Mouse (Mus musculus) forebrain, embryonic 13.5 days (tissue): ENCODE data around the gene BC025920. TPM values are rescaled to one million over a fixed set of nuclear protein-coding genes. Genes with fewer than 3 reads are reported as not detected.
"Not testable (repeated sequence)": the region's sequence is repeated elsewhere in the genome, so short reads cannot be mapped to it uniquely, and the experiment has no call there.

Experiments
- ATAC-seq: fragments of 200-750 bp; cut with Nextera tagmentation; 2 replicates; pipeline ENCODE4 v1.8.0; 2017
- H3K27ac ChIP-seq: fragments of 300-500 bp; sonication (generic); 2 replicates; pipeline ENCODE4 v1.5.1; 2015; ENCODE audit warnings: inconsistent platforms, mild to moderate bottlenecking, moderate library complexity
- H3K27me3 ChIP-seq: fragments of 300-500 bp; sonication (generic); 2 replicates; pipeline ENCODE4 v1.6.1; 2015; ENCODE audit warnings: mild to moderate bottlenecking, inconsistent platforms
- H3K36me3 ChIP-seq: fragments of 300-500 bp; sonication (generic); 2 replicates; pipeline ENCODE4 v1.6.1; 2015; ENCODE audit warnings: mild to moderate bottlenecking, inconsistent platforms; ENCODE audit not compliant: poor library complexity, severe bottlenecking
- H3K4me1 ChIP-seq: fragments of 300-500 bp; sonication (generic); 2 replicates; pipeline ENCODE4 v1.6.1; 2015; ENCODE audit warnings: inconsistent platforms
- H3K4me2 ChIP-seq: fragments of 300-500 bp; sonication (generic); 2 replicates; pipeline ENCODE4 v1.6.1; 2015; ENCODE audit warnings: inconsistent platforms, mild to moderate bottlenecking, moderate library complexity
- H3K4me3 ChIP-seq: fragments of 300-500 bp; sonication (generic); 2 replicates; pipeline ENCODE4 v1.5.1; 2015; ENCODE audit warnings: mild to moderate bottlenecking, inconsistent platforms
- H3K9ac ChIP-seq: fragments of 300-500 bp; sonication (generic); 2 replicates; pipeline ENCODE4 v1.6.1; 2015; ENCODE audit warnings: mild to moderate bottlenecking, inconsistent platforms
- H3K9me3 ChIP-seq: fragments of 300-500 bp; sonication (generic); replicated peaks from 2 replicates; pipeline ENCODE4 v1.6.1; 2016; ENCODE audit warnings: inconsistent platforms
- WGBS: fragments of 180-500 bp; shearing (Covaris S2); methylation state at CpG from one replicate; pipeline ENCODE4 v1.1.7; 2015; 5-methylcytosine and 5-hydroxymethylcytosine counted together
- polyA plus RNA-seq: library from polyadenylated mRNA; unstranded; fragments of >200 nt; fragmentation: Nextera tagmentation; extraction: Ambion mirVana; gene quantifications from 2 replicates; pipeline ENCODE4 v1.2.1, GENCODE M21; 2015

The BC025920 gene
- polyA plus RNA-seq, 1 experiment from 2014 or later = 3.7 TPM

- Histone ChIP-seq H3K4me2 (no peak overlapping the region), H3K9ac (no peak overlapping the region), H3K4me1 (peaks cover 15% of the 10 kb centered on the region), H3K27ac (no peak overlapping the region), H3K36me3 (no peaks in the 10 kb centered on the region), H3K9me3 (no peaks in the 10 kb centered on the region), H3K27me3 (peaks cover 8% of the 10 kb centered on the region; the same call in 1 of the 2 replicates), H3K4me3 (no peak overlapping the region)
- ATAC-seq = no peak
- 18% methylated on average over 8 of the region's 8 CpGs for whole genome bisulfite sequencing
Observed at GRCm38 (mm10) chr10:81636338-81636737, 30.3 kb downstream of the BC025920 start.

- Histone ChIP-seq H3K4me2 (no peak overlapping the region), H3K4me3 (no peak overlapping the region), H3K9ac (no peak overlapping the region), H3K27ac (no peak overlapping the region), H3K9me3 (no peaks in the 10 kb centered on the region), H3K36me3 (no peaks in the 10 kb centered on the region), H3K27me3 (peaks cover 8% of the 10 kb centered on the region; the same call in 1 of the 2 replicates), H3K4me1 (peaks cover 33% of the 10 kb centered on the region)
- 71% methylated on average over 6 of the region's 6 CpGs for WGBS
- ATAC-seq = no peak
Observed at GRCm38 (mm10) chr10:81638101-81638500, 32.0 kb downstream of the BC025920 start.

- not testable (repeated sequence) for ATAC-seq, H3K9me3 ChIP-seq, H3K27me3 ChIP-seq, H3K36me3 ChIP-seq, H3K4me3 ChIP-seq, H3K9ac ChIP-seq, H3K27ac ChIP-seq, H3K4me2 ChIP-seq
- 43% methylated on average over 4 of the region's 4 CpGs for WGBS
- H3K4me1 ChIP-seq = peaks cover 26% of the 10 kb centered on the region
Observed at GRCm38 (mm10) chr10:81640825-81641224, 34.8 kb downstream of the BC025920 start.

GRCm38 (mm10) chr10:81641566-81641965 is 35.5 kb downstream of the BC025920 start:
- Histone ChIP-seq H3K4me2 (peak overlapping the region; percentile 13; the same call in 1 of the 2 replicates), H3K9ac (peak overlapping the region; percentile 45; the same call in 1 of the 2 replicates), H3K27me3 (no peaks in the 10 kb centered on the region), H3K9me3 (no peaks in the 10 kb centered on the region), H3K4me1 (peaks cover 26% of the 10 kb centered on the region), H3K27ac (no peak overlapping the region), H3K36me3 (no peaks in the 10 kb centered on the region), H3K4me3 (no peak overlapping the region)
- ATAC-seq = no peak
- WGBS = 93% methylated on average over 2 of the region's 2 CpGs

- Histone ChIP-seq H3K4me1 (peaks cover 26% of the 10 kb centered on the region), H3K4me2 (peak overlapping the region; percentile 95), H3K27me3 (no peaks in the 10 kb centered on the region), H3K9ac (peak overlapping the region; percentile 97), H3K9me3 (no peaks in the 10 kb centered on the region), H3K4me3 (peak overlapping the region; percentile 74; the same call in 1 of the 2 replicates), H3K27ac (no peak overlapping the region; the same call in 1 of the 2 replicates), H3K36me3 (no peaks in the 10 kb centered on the region)
- no peak for ATAC-seq
- 75% methylated on average over 8 of the region's 8 CpGs for WGBS
Observed at GRCm38 (mm10) chr10:81641978-81642647, 36.0 kb downstream of the BC025920 start.

- H3K9ac ChIP-seq = peak overlapping the region; percentile 97
- H3K36me3 ChIP-seq = no peaks in the 10 kb centered on the region
- H3K4me2 ChIP-seq = peak overlapping the region; percentile 95
- H3K4me1 ChIP-seq = peaks cover 26% of the 10 kb centered on the region
- H3K27me3 ChIP-seq = no peaks in the 10 kb centered on the region
- peak; percentile 58 for ATAC-seq
- H3K27ac ChIP-seq = peak overlapping the region; percentile 95
- 21% methylated on average over 24 of the region's 24 CpGs for WGBS
- H3K4me3 ChIP-seq = peak overlapping the region; percentile 74
- no peaks in the 10 kb centered on the region for H3K9me3 ChIP-seq
Observed at GRCm38 (mm10) chr10:81642648-81643448, 36.8 kb downstream of the BC025920 start.

GRCm38 (mm10) chr10:81643449-81644055 is 37.5 kb downstream of the BC025920 start:
- H3K4me3 ChIP-seq = peak overlapping the region; percentile 74
- no peaks in the 10 kb centered on the region for H3K36me3 ChIP-seq
- peaks cover 26% of the 10 kb centered on the region for H3K4me1 ChIP-seq
- H3K4me2 ChIP-seq = peak overlapping the region; percentile 95
- peak overlapping the region; percentile 95 for H3K27ac ChIP-seq
- no peaks in the 10 kb centered on the region for H3K27me3 ChIP-seq
- no peaks in the 10 kb centered on the region for H3K9me3 ChIP-seq
- WGBS = 1% methylated on average over 60 of the region's 75 CpGs
- peak overlapping the region; percentile 97 for H3K9ac ChIP-seq
- ATAC-seq = peak; percentile 91

- Histone ChIP-seq H3K9me3 (no peaks in the 10 kb centered on the region), H3K4me2 (peak overlapping the region; percentile 95), H3K36me3 (no peaks in the 10 kb centered on the region), H3K27me3 (no peaks in the 10 kb centered on the region), H3K4me1 (peaks cover 26% of the 10 kb centered on the region), H3K9ac (peak overlapping the region; percentile 97), H3K4me3 (peak overlapping the region; percentile 74), H3K27ac (peak overlapping the region; percentile 95; the same call in 1 of the 2 replicates)
- 60% methylated on average over 2 of the region's 2 CpGs for WGBS
- ATAC-seq = peak; percentile 29; the same call in 1 of the 2 replicates
Observed at GRCm38 (mm10) chr10:81644162-81644561, 38.1 kb downstream of the BC025920 start.

- H3K9me3 ChIP-seq = no peaks in the 10 kb centered on the region
- ATAC-seq = no peak
- no peak overlapping the region for H3K27ac ChIP-seq
- 0 out of 2 replicates have a peak overlapping the region, but pooled peaks have one; percentile 95 for H3K4me2 ChIP-seq
- no peaks in the 10 kb centered on the region for H3K36me3 ChIP-seq
- no peaks in the 10 kb centered on the region for H3K27me3 ChIP-seq
- 94% methylated on average over 18 of the region's 18 CpGs for WGBS
- H3K4me1 ChIP-seq = peaks cover 26% of the 10 kb centered on the region
- H3K9ac ChIP-seq = 0 out of 2 replicates have a peak overlapping the region, but pooled peaks have one; percentile 8
- H3K4me3 ChIP-seq = no peak overlapping the region
Observed at GRCm38 (mm10) chr10:81644716-81645115, 38.6 kb downstream of the BC025920 start.

- Histone ChIP-seq H3K36me3 (no peaks in the 10 kb centered on the region), H3K4me1 (peaks cover 32% of the 10 kb centered on the region), H3K9ac (no peak overlapping the region), H3K4me2 (no peak overlapping the region), H3K27me3 (no peaks in the 10 kb centered on the region), H3K27ac (no peak overlapping the region), H3K4me3 (no peak overlapping the region), H3K9me3 (no peaks in the 10 kb centered on the region)
- 89% methylated on average over 4 of the region's 4 CpGs for WGBS
- ATAC-seq = no peak
Observed at GRCm38 (mm10) chr10:81645391-81645790, 39.3 kb downstream of the BC025920 start.

GRCm38 (mm10) chr10:81646015-81646555 is 40.0 kb downstream of the BC025920 start:
- Histone ChIP-seq H3K4me2 (no peak overlapping the region), H3K9me3 (0 out of 2 replicates have a peak, but pooled peaks cover 6% of the 10 kb centered on the region), H3K27me3 (no peaks in the 10 kb centered on the region), H3K4me1 (peaks cover 29% of the 10 kb centered on the region), H3K4me3 (no peak overlapping the region), H3K36me3 (peaks cover 2% of the 10 kb centered on the region; the same call in 1 of the 2 replicates), H3K9ac (no peak overlapping the region), H3K27ac (no peak overlapping the region)
- WGBS = 86% methylated on average over 7 of the region's 7 CpGs
- ATAC-seq = no peak
